Mouse (Mus musculus) G1E-ER4 (cell line): ENCODE measurements around the gene 2310022A10Rik. TPM values are rescaled to one million over a fixed set of nuclear protein-coding genes. Genes with fewer than 3 reads are reported as not detected.

Experiments used
- GATA1 ChIP-seq: IDR thresholded peaks from one replicate; pipeline ENCODE4 v1.8.0; 2012; ENCODE audit warnings: low read length, inconsistent platforms
- polyA plus RNA-seq: library from polyadenylated mRNA; stranded (reverse); fragments of >175 nt; gene quantifications from 2 replicates; pipeline ENCODE4 v1.2.3, GENCODE M21; 2012

2310022A10Rik gene
- polyA plus RNA-seq, 1 experiment = 75.9 TPM

- no peak for TF ChIP-seq GATA1
Observed at GRCm38 (mm10) chr7:27598053-27598452, 45.0 kb downstream of the 2310022A10Rik start.

GRCm38 (mm10) chr7:27601628-27602027 lies 48.6 kb downstream of the 2310022A10Rik start:
- no peak for TF ChIP-seq GATA1

GRCm38 (mm10) chr7:27602161-27602560 lies 49.1 kb downstream of the 2310022A10Rik start:
- no peak for TF ChIP-seq GATA1

GRCm38 (mm10) chr7:27602835-27603234 lies 49.8 kb downstream of the 2310022A10Rik start:
- TF ChIP-seq GATA1 = no peak

DNA sequence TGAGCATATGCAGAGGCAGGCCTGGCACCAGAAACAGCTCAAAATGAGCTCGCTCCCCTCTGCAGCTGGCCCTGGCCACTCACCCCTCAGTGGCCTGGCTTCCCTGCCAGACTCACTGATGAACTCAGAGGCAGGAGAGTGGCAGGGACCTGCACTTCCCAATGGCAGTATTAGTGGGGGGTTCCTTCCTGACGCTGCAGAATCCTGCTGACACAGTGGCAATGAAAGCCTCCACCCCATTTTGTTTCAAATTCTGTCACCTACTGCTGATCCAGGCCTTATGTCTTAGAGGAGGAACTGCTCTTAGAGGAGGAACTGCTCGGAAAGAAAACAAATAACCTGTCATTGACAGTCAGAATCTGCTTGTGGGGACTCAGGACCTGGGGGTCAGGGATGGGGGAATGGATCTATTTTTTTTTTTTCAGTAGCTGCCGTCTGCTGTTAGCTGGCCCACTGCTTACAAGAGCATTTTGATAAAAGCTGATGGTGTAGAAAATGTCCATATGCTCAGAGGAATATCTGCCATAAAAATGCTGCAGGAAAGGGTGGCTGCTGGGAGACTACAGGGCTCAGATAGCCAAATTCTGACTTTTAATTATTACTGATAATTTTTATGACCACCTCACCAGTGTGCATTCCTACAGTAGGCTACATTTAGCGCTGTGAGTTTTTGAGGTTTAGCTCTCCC lies 51.8 kb downstream of the 2310022A10Rik start:
- TF ChIP-seq GATA1 = no peak

- no peak for TF ChIP-seq GATA1
Observed at GRCm38 (mm10) chr7:27605499-27606285, 52.7 kb downstream of the 2310022A10Rik start.

- TF ChIP-seq GATA1 = no peak
Observed at GRCm38 (mm10) chr7:27606481-27607254, 53.6 kb downstream of the 2310022A10Rik start.

- no peak for TF ChIP-seq GATA1
Observed at GRCm38 (mm10) chr7:27607580-27607979, 54.5 kb downstream of the 2310022A10Rik start.

DNA sequence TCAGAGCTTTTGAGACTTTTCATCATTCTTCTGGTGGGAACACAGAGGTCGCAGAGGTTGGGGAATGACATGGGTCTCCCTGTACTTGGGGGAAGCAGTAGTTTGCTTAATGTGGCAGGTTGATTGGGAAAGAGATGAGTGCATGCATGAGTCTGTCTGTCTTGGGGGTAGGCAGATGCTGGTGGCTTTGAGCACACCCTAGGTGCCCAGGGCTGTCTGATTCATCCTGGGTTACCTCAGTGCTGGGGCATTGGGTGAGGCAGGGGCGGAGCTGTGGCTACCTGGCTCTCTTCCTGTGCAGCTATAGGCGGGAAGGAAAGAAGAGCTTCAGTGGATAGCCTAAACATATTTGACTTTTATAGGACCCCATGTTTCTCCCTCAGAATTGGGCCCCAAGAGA lies 55.1 kb downstream of the 2310022A10Rik start:
- no peak for TF ChIP-seq GATA1

- TF ChIP-seq GATA1 = no peak
Observed at GRCm38 (mm10) chr7:27609285-27609684, 56.3 kb downstream of the 2310022A10Rik start.

DNA sequence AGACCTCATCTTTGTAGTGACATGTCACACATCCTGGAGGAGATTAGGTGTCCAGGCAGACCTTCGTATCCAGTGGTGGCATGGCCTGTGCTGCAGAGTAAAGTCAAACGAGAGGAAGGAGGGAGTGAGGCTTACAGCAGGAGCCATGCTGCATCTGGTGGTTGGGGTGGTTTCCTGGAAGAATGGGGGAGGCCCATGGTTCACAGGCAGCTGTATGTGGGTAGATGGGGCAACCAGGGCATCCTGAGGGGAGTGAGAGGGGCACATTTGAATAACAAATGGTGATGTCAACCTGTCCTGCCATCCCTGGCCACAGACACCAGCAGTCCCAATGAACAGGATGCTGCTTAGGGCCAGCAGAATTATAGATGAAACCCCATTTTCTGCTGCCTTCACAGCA lies 56.7 kb downstream of the 2310022A10Rik start:
- TF ChIP-seq GATA1 = no peak

- TF ChIP-seq GATA1 = no peak
Observed at GRCm38 (mm10) chr7:27610370-27610769, 57.3 kb downstream of the 2310022A10Rik start.

DNA sequence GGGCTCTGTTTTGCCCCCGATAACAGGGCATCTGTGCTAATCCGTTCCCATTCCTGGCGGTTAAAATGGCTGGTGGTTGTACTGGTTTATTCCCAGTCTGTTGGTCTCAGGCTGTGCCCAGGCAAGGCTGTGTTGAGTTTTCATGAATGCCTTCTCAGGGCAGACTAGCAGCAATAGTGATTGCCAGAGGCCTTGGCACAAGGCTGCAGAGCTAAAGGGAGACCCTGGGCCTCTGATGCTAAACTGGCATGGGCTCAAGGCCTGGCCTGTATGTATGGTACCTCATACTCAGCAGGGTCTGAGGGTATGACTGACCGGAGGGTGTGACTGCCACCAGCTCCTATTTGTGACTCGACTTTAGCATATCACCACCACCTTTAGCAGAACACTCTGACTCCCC lies 57.8 kb downstream of the 2310022A10Rik start:
- TF ChIP-seq GATA1 = no peak

GRCm38 (mm10) chr7:27612940-27613339 lies 59.9 kb downstream of the 2310022A10Rik start:
- no peak for TF ChIP-seq GATA1

GRCm38 (mm10) chr7:27613751-27614499 lies 60.9 kb downstream of the 2310022A10Rik start:
- no peak for TF ChIP-seq GATA1

DNA sequence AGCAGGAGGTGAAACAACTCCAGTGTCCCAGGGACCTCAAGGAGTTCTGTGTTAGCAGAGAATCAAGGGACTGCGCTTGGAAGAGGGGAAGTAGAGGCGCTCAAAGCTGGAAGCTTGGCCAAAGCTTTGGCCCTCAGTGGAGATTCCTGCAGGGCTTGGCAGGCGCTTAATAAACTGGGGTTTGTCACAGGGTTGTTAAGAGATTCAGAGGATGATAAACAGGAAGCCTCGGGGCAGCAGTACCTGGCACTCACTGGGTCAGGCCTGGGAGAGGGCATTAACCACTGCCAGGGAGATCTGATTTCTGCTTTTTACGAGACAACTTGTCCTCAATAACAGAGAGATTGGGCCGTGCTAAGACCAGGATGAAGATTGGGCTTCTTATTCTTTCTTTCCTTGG lies 68.0 kb downstream of the 2310022A10Rik start:
- no peak for TF ChIP-seq GATA1
